Mouse (Mus musculus): ENCODE measurements around the gene Gpr3.

Gene Gpr3

GRCm38 (mm10) chr4:133211751-133212561, at the start of gene Gpr3, which contains the start of gene Cd164l2:
Gpr3 (minus strand) TSS chr4:133212536.
Cd164l2 (plus strand) TSS chr4:133212131.
- peak in 1 of 2 experiments; percentile 33 for DNase-seq

DNA sequence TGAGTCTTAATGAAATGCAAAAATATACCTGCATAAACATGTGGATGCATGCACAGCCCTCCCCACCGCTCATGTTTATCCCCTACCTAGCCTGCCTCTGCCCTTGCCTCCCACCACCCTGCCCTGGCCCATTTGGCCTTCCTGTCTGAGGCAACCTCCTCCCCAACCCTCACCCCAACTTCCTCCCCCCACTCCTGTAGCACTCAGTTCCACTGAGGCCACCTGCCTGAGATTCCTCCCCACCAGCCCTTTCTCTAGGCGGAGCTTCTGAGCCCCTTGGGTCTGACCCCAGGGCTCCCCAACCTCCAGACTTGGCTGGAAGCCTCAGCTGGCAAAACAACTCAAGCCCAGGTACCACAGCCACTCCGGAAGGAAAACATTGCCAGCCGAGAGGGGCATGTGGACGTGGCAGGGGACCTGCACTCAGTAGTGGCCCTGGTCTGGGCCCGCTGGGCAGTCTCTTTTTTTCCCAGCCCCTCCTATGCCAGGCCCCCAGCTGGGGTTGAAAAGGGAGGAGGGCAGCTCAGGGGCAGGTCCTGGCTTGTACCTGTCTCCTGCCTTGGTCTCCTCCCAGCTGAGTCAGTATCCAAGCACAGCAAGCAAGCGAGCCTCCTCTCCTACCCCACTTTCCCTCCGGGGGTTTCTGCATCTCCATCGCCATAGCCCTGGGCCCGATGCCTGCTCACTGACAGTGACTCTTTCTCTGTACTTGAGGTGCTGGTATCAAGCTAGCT, 49.5 kb upstream of the Gpr3 start:
- no peak for DNase-seq

GRCm38 (mm10) chr4:133257798-133258408, 45.6 kb upstream of the Gpr3 start:
- no peak for DNase-seq

DNA sequence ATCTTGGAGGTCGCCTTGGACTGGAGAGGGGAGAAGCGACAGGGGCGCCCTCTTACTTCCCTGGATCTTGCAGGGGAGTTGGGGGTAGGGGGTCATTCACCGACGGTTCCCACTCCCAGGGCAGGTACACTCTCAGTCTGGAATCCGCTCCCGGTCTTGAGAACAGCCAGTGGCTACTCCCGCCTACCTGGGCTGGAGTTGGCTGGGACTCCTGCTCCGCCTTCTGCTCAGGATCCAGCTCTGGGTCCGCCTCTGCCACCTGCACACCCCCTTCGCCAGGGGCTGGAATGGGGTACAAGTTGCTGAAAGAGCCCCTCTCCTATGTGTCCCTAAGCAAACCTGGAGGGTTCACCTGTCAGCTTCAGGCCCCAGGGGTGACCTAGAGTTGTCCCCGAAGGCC, 44.9 kb upstream of the Gpr3 start:
- peak; percentile 58 to 76 for DNase-seq

DNA sequence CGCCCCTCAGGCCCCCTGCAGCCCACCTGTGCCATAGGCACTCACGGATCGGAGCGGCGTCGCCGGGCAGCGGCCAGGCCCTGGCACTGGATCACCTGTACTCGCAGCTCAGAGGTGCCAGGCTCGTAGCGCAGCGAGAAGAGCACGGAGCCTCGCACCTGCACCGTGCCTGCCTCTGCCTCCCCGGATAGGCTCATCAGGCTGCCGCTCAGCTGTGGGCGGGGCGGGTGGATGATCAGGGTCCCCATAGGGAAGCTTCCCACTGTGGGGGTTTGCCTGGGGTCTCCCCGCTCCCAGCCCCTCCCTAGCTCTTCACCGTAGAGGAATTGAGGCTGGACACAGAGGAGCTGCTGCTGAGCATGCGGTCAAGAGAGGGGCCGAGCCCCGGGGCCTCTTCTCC, 44.5 kb upstream of the Gpr3 start:
- DNase-seq = peak in 1 of 2 experiments; percentile 58

GRCm38 (mm10) chr4:133255392-133255791, 43.1 kb upstream of the Gpr3 start:
- DNase-seq = no peak

- DNase-seq = no peak
These were observed 41.1 kb upstream of the Gpr3 start for GRCm38 (mm10) chr4:133253412-133253811.

- no peak for DNase-seq
These were observed 39.8 kb upstream of the Gpr3 start for GRCm38 (mm10) chr4:133252089-133252488.

DNA sequence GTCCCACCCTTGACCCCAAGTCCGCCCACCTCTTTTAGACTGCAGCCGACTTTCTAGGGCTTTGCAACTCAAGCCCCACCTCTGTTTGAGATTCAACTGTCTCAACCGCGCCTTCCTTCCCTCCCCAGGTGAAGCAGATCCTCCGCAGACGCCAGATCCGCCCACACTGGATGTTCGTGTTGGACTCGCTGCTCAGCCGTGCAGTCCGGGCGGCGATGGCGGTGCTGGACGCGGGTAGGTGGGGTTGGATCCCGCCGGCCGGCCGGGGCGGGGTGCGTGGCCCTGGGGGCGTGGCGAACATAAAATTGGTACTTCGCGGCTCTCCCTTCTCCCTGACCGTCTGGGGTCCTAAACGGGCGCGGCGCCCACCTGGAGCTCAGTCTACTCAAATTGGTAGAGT, 38.9 kb upstream of the Gpr3 start:
- peak; percentile 18 to 52 for DNase-seq

DNA sequence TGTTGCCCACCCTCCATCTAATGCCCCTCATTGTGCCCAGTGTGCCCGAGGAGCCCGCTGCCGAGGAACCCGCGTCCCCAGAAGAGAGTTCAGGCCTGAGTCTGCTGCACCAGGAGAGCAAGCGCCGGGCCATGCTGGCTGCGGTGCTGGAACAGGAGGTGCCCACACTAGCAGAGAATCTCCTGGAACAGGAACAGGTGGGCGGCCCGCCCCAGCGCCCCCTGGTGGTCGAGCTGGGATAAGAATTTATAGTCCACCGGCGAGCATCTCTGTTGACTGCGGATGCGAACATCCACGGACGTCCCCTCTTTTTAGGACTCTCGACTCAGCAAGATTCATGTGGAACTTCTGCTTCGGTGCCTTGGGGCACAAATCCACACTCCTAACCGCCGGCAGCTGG, 38.3 kb upstream of the Gpr3 start:
- peak; percentile 78 to 91 for DNase-seq

GRCm38 (mm10) chr4:133247806-133248449, 35.6 kb upstream of the Gpr3 start:
- no peak for DNase-seq

DNA sequence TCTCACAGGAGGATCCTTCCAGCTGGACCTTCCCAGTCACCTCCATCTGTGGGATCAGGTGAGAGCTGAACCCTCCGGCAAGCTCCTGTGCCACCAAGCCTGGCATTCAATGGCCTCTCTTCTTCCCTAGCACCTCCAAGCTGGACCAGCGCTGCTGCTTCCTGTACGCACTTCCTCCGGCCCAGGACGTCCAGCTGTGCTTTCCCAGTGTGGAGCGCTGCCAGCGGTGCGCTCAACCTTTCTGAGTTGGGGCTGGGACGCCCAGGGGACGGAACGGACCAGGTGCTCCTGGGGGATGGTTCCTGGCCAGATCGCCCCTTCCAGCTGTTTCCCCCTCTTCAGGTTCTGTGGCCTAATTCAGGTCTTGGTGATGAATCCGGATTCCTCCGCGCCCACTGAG, 34.7 kb upstream of the Gpr3 start:
- DNase-seq = peak; percentile 66 to 71

- DNase-seq = no peak
These were observed 32.0 kb upstream of the Gpr3 start for GRCm38 (mm10) chr4:133244289-133244688.

DNA sequence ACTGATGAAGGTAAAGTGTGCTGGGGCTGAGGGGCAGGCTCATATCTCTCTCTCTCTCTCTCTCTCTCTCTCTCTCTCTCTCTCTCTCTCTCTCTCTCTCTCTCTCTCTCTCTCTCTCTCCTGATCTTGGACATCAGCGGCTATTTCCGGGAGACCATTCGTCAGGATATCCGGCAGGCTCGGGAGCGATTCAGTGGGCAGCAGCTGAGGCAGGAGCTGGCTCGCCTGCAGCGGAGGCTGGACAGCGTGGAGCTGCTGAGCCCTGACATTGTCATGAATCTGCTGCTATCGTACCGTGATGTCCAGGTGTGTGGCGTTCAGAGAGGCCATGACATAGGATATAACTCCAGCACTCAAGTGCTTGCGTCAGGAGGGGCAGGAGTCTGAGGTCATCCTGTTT, 31.2 kb upstream of the Gpr3 start:
- peak; percentile 41 to 43 for DNase-seq

DNA sequence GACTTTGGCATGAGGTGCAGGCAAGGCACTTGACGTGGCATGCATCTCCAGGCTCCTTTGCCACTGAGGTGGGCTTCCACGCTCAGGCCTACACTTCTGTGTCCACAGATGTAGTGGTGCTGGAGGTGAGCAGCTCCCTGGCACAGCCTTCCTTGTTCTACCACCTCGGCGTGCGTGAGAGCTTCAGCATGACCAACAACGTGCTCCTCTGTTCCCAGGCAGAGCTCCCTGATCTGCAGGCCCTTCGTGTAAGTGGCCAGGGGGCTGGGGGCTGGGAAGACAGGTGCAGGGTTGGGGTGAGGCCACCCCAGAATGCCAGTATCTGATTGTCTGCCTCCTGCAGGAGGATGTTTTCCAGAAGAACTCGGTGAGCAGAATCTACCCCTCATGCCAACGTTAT, 30.4 kb upstream of the Gpr3 start:
- no peak for DNase-seq

GRCm38 (mm10) chr4:133241910-133242309, 29.6 kb upstream of the Gpr3 start:
- DNase-seq = peak in 1 of 2 experiments; percentile 69

DNA sequence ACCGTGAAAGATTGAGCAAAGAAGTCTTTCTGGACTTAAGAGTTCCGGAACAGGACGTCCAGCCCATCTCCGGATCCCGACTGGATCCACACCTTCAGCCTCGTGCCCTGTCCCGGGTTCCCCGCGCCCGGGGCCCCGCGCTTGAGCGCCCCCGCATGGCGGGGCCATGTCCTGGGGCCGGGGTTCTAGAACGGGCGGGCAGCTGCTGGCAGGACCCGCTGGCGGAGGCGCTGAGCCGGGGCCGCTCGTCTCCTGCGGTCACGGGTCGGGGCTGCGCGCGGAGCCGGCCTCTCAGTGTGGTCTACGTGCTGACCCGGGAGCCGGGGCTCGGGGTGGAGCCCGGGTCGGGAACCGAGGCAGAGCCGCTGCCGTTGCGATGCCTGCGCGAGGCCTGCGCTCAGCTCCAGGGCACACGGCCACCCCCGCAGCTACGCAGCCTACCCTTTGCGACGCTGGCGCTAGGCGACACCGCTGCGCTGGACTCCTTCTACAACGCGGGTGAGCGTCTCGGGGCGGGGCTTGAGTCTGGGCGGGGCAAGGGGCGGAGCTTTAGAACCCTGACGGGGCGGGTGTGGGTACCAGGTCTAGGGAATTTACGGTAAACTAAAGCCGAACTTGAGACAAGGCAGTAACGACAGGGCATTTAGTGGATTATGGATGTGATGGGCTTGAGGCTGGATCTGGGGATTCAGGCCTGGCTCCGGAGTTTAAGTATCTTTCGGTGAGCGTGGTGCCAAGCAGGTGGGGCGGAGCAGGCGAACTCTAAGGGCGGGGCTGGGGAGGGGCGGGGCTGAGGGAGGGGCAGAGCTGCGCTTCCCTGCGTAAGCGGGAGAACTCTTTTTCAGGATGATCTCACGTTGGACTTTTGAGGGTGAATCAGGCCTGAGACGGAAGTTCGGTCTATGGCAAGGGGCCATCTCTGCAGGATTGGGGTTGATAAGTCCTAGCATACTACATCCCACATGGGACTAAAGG, 28.9 kb upstream of the Gpr3 start:
- DNase-seq = peak; percentile 90 to 94

GRCm38 (mm10) chr4:133240490-133240921, 28.2 kb upstream of the Gpr3 start, which contains the start of gene Map3k6:
Map3k6 (plus strand) TSS chr4:133240818.
- DNase-seq = peak; percentile 83 to 95

DNA sequence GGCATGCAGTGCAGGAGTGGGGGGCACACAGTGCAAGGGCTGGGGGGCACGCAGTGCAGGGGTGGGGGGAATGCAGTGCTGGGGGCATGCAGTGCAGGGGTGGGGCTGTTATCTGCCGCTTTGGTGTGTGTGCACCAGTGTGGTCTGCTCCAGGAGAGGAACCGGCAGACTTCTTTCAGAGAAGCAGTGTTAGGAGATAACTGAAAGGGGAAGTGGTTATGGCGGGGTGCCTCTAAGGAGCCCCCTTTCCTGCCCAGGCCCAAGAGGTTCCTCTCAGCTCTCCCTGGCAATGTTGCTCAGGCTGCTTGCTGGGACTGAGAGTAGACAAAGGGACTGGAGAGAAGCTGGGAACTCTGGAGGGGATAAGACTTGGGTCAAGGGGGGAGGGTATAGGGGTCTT, 25.6 kb upstream of the Gpr3 start:
- DNase-seq = no peak

DNA sequence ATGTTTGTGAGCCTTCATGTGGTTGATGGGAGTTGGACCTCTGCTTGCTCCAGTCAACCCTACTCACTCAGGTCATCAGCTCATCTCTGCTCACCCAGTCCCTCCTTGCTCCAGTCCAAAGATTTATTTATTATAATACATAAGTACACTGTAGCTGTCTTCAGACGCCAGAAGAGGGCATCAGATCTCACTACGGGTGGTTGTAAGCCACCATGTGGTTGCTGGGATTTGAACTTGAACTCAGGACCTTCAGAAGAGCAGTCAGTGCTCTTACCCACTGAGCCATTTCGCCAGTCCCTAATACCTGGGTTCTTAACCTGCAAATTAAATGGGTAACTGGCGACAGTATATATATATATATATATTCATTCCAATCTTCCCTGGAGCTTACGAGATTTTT, 23.1 kb upstream of the Gpr3 start:
- no peak for DNase-seq

- no peak for DNase-seq
These were observed 22.4 kb upstream of the Gpr3 start for GRCm38 (mm10) chr4:133234771-133235170.

All from kidney, postnatal 36 days (tissue).